Mouse (Mus musculus) cerebellum, adult 2 months (tissue): Measurements from ENCODE around the gene Syngr4. TPM values are rescaled to one million over a fixed set of nuclear protein-coding genes. Genes with fewer than 3 reads are reported as not detected.
"Not testable (repeated sequence)": the region's sequence is repeated elsewhere in the genome, so short reads cannot be mapped to it uniquely, and the experiment has no call there.

Experiments used
- DNase-seq, 2 experiments: peaks; one replicate each; pipeline ENCODE4 v3.0.0; 2021
- H3K27ac ChIP-seq: fragments of 200-500 bp; 2 replicates; pipeline ENCODE4 v1.5.1; 2012; ENCODE audit warnings: low read length, control low read depth, inconsistent platforms; ENCODE audit not compliant: insufficient read depth
- H3K27me3 ChIP-seq: fragments of 200-500 bp; 2 replicates; pipeline ENCODE4 v1.6.1; 2012; ENCODE audit warnings: inconsistent platforms, mild to moderate bottlenecking, low read length, moderate library complexity; ENCODE audit not compliant: control insufficient read depth, insufficient read depth
- H3K4me1 ChIP-seq: fragments of 200-500 bp; 2 replicates; pipeline ENCODE4 v1.6.1; 2011; ENCODE audit warnings: low read length; ENCODE audit not compliant: control insufficient read depth, insufficient read depth
- H3K4me3 ChIP-seq: fragments of 200-500 bp; replicated peaks from 2 replicates; pipeline ENCODE3; 2011; ENCODE audit warnings: mild to moderate bottlenecking, low read depth, low read length, control low read depth; ENCODE audit not compliant: insufficient read depth
- CTCF ChIP-seq: fragments of 200-500 bp; IDR thresholded peaks from 2 replicates; pipeline ENCODE4 v1.5.1; 2011; ENCODE audit warnings: low read depth, mild to moderate bottlenecking, control low read depth, low read length, moderate library complexity, borderline replicate concordance; ENCODE audit not compliant: insufficient read depth
- POLR2A ChIP-seq: fragments of 200-500 bp; IDR thresholded peaks from 2 replicates; pipeline ENCODE4 v1.6.1; 2011; ENCODE audit warnings: low read length, control low read depth, borderline replicate concordance; ENCODE audit not compliant: insufficient read depth
- WGBS: fragments of 180-500 bp; shearing (Covaris S2); methylation state at CpG from one replicate; pipeline ENCODE4 v1.1.7; 2018; 5-methylcytosine and 5-hydroxymethylcytosine counted together
- polyA plus RNA-seq: library from polyadenylated mRNA; depleted of rRNA; stranded (reverse); fragments of >200 nt; gene quantifications from 2 replicates; pipeline ENCODE4 v1.2.3, GENCODE M21; 2012

Syngr4 gene
- polyA plus RNA-seq, 1 experiment = not detected

DNA sequence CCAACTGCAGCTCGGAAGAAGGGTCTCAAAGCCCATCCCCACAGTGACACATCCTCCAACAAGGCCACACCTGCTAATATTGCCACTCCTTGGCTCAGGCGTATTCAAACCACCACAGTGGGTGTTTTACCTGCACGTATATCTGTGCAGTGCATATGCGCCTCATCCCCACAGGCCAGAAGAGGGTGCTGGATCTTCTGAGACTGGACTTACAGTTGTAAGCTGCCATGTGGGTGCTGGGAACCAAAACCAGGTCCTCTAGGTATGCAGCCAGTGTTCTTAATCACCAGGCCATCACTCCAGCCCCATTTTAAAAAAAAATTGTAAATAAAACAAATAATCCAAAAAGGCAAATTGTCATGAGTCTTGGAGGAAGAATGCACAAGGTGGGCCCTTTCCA, 16.0 kb downstream of the Syngr4 start:
- Histone ChIP-seq H3K4me3 (no peak overlapping the region), H3K4me1 (no peaks in the 10 kb centered on the region), H3K27ac (no peak overlapping the region), H3K27me3 (no peaks in the 10 kb centered on the region)
- DNase-seq = no peak
- TF ChIP-seq POLR2A (no peak), CTCF (no peak)
- 97% methylated on average over 4 of the region's 4 CpGs for WGBS

DNA sequence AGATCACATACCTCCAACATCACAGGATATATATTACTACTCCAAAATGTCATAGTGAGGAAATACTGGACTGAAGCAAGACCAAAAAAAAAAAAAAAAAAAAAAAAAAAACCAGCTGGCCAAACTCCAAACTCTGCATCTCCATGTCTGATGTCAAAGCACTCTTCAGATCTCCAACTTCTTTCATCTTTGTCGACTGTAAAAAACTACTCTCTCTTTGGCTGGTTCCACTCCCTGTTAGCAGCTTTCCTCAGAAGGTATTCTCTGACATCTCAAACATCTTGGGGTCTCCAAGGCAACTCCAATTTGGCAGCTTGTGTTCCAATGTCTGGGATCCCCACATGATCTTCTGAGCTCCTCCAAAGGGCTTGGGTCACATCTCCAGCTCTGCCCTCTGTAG, 18.2 kb downstream of the Syngr4 start, which contains the start of gene Grin2d:
Gene Grin2d (minus strand): TSS at position 101 of the 400 bp plus-strand sequence.
- H3K4me3 ChIP-seq, DNase-seq, H3K27me3 ChIP-seq, H3K4me1 ChIP-seq, H3K27ac ChIP-seq: not testable (repeated sequence)
- WGBS = 88% methylated on average over 1 of the region's 1 CpGs

DNA sequence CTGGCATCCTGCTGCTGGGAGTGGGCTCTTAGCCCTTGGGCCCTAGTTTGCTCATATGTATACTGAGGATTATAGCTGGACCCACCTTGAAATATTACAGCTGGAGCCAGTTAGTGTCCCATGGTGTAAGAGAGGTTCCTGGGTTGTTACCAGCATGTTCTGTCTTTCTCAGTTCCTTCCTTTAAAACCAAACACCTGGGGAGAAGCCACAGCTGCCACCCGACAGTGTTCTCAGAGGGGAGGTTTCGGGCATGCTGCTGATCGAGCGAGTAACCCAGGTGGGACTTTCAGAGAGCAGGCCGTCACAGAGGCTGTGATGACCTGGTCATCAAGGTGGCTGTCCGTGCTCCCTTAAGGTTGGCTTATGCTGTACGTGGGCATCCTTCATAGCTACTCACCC, 19.6 kb downstream of the Syngr4 start:
- 92% methylated on average over 7 of the region's 7 CpGs for WGBS
- H3K27me3 ChIP-seq = no peaks in the 10 kb centered on the region
- H3K4me3 ChIP-seq = no peak overlapping the region
- no peak overlapping the region for H3K27ac ChIP-seq
- no peak for DNase-seq
- TF ChIP-seq CTCF (no peak), POLR2A (no peak)
- peaks cover 4% of the 10 kb centered on the region; the same call in 1 of the 2 replicates for H3K4me1 ChIP-seq

DNA sequence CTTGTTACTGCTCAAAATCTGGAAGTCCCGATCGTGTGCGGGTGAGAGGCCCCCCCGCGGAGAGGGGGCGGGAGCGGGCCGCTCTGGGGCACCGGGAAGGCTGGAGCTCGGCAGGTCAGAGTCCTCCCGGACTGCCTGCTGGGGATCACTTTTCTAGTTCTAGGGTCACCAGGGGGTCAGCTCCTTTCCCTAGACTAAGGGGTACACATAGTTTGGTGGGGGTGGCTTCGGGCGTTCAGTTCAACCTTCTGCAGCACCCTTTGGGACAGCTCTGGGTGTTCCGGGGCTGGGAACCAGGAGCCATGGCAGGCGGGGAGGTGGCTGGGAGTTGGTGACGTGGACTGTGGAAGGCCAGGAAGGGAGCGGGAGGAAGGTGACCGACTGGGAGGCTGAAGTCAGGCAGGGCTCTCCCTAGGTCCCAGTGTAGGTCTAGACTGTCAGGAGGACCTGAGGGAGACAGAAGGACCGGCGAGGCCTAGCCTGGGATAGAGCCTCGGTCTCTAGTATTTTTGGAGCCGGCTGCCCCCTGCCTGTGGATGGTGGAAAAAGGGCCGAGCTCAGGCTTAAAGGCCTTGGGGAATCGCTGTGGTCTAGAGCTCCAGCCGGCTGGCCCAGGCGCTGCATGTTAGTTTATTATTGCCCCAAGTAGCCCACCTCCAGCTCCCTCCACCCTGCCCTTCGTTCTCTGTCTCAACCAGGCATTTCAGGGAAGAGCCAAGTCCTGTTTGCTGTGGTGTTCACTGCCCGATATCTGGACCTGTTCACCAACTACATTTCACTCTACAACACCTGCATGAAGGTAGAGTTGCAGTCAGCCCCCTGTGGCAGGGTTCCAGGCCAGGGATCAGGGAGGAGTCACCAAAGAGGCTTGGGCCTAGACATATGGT, 23.2 kb downstream of the Syngr4 start:
- TF ChIP-seq CTCF = no peak
- TF ChIP-seq POLR2A = no peak
- H3K27me3 ChIP-seq = no peaks in the 10 kb centered on the region; the same call in 1 of the 2 replicates
- H3K4me1 ChIP-seq = peaks cover 9% of the 10 kb centered on the region; the same call in 1 of the 2 replicates
- peak; percentile 65 to 78 for DNase-seq
- H3K27ac ChIP-seq = peak overlapping the region; percentile 57
- WGBS = under 1% methylated on average over 28 of the region's 28 CpGs
- H3K4me3 ChIP-seq = peak overlapping the region; percentile 85

DNA sequence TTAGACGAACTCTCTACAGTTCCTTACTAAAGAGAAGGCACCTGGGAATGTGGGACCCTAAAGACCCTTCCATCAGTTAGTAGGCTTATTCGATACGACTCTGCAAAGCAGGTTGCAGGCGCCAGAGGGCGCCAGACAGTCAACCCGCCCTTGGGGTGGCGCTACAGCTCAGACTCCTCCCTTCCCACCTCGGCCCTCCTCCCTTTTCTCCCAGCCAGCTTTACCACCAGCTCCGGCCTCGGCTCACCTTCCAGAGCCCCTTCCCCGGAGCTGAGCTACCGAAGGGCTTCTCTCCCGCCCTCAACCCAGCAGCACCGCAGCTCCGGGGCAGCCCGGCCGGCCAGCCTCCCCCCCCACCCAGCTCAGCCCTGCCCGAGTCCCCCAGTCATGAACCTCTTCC, 23.9 kb downstream of the Syngr4 start, which contains the start of gene Kdelr1:
Gene Kdelr1 (plus strand): TSS at position 149 of the 400 bp plus-strand sequence.
- peak; percentile 93 for TF ChIP-seq CTCF
- peak; percentile 62 for TF ChIP-seq POLR2A
- H3K4me3 ChIP-seq = peak within 1 kb of the TSS; percentile 85
- peaks cover 9% of the 10 kb centered on the region; the same call in 1 of the 2 replicates for H3K4me1 ChIP-seq
- peak; percentile 87 to 91 for DNase-seq
- WGBS = under 1% methylated on average over 18 of the region's 18 CpGs
- peak within 1 kb of the TSS; percentile 57 for H3K27ac ChIP-seq
- no peaks in the 10 kb centered on the region; the same call in 1 of the 2 replicates for H3K27me3 ChIP-seq

DNA sequence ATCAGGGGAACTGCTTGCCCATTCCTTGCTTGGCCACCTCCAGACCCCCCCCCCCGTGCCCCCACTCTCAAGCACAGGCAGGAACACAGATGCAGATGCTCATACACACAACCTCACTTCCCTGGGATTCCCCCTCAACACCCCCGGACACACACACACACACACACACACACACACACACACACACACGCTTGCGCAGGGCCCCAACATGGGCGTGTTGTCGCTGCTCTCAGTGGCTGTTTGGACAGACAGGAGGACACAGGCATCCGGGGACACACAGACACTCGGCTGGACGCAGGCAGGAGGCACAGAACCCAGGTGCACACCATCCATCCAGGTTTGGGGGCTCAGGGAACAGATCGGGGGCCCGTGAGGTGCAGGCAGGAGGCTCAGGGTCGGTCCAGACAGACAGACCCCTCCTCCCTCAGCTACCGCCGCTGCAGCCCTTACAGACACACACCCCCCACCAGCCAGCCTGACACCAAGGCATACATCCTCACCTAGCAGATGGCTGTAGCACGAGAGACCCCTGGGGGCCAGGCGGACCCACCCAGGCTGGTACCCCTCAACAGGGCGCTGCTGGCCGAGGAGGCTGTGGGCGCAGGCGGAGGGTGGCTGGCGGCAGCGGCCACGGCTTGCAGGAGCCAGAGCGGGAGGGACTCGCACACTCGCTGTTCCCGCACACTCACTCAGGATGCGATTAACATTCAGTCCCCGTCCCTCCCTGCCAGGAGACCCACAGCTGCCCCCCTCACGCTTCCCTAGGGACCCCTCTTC, 26.0 kb downstream of the Syngr4 start:
- no peak for DNase-seq
- 2% methylated on average over 30 of the region's 30 CpGs for WGBS
- Histone ChIP-seq H3K27ac (peak overlapping the region; percentile 37; the same call in 1 of the 2 replicates), H3K27me3 (no peaks in the 10 kb centered on the region; the same call in 1 of the 2 replicates), H3K4me3 (peak overlapping the region; percentile 45), H3K4me1 (peaks cover 9% of the 10 kb centered on the region; the same call in 1 of the 2 replicates)
- TF ChIP-seq CTCF (no peak), POLR2A (no peak)

DNA sequence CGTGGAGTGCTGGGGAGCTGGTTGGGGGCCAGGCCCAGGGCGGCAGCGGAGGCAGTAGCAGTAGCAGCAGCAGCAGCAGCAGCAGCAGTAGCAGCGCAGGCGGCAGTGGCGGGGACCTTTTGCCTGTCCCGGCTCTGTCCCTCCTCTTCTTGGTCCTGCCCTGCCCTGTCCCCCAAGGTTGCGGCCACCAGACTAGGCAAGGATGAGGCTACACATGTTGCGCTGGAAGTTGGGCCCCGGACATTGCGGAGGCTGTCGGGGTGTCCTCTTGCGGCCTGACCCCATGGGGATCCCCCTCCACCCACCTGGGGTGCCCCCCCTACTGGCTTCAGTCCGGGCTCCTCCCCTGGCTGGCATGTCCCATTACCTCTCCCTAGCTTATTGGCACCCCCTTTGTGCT, 26.7 kb downstream of the Syngr4 start:
- Histone ChIP-seq H3K27me3 (no peaks in the 10 kb centered on the region; the same call in 1 of the 2 replicates), H3K4me1 (peaks cover 9% of the 10 kb centered on the region; the same call in 1 of the 2 replicates), H3K27ac (no peak overlapping the region), H3K4me3 (peak overlapping the region; percentile 27)
- 5% methylated on average over 13 of the region's 14 CpGs for WGBS
- TF ChIP-seq POLR2A = no peak
- TF ChIP-seq CTCF = no peak
- no peak for DNase-seq
